Mouse (Mus musculus) ES-Bruce4 (cell line): Measurements from ENCODE around the gene Elfn2.

ENCODE experiments used
- CTCF ChIP-seq: IDR thresholded peaks from one replicate; pipeline ENCODE4 v1.8.1; 2011; ENCODE audit warnings: low read depth, low read length
- POLR2A ChIP-seq: IDR thresholded peaks from one replicate; pipeline ENCODE4 v1.8.1; 2011; ENCODE audit warnings: low read length; ENCODE audit not compliant: insufficient read depth

GRCm38 (mm10) chr15:78643633-78644032, 74.9 kb downstream of the Elfn2 start:
- TF ChIP-seq POLR2A (no peak), CTCF (no peak)
